Mouse (Mus musculus): ENCODE data around the gene Itln1.

DNA sequence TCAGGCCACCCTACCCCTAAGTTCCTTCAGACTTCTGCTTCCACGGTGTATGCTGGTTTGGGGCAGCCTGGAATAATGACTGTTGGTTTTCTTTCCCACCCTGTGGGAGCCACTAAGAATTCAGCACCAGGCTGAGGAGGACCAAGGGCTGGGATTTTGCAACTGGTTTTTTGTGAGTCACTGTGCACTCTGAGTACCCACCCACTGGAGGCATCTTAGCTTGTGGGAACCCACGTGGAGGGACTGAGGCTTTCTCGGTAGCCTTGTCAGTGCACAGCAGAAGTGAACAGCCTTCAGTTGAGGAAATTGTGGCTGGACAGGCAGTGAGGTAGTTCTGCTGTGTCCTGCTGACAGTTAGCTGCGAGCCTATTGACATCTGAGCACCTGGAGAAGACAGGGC is 23.8 kb upstream of the Itln1 start, which contains the start of gene Cd244a:
- no peak for TF ChIP-seq POLR2A (IDR thresholded peaks at IDR 0.05; ENCODE audit: borderline replicate concordance, extremely low read depth, low read depth, low read length)
- TF ChIP-seq CTCF (IDR thresholded peaks at IDR 0.05; ENCODE audit: insufficient read depth, low read length), result no peak
